Mouse (Mus musculus) C2C12 (cell line): ENCODE measurements around the gene Sprr2a2.
"Not testable (repeated sequence)": the region's sequence is repeated elsewhere in the genome, so short reads cannot be mapped to it uniquely, and the experiment has no call there.

Experiments used
- CTCF ChIP-seq: IDR thresholded peaks from one replicate; pipeline ENCODE4 v1.5.1; 2011; ENCODE audit not compliant: control insufficient read depth, insufficient read depth, insufficient read length
- MAX ChIP-seq: IDR thresholded peaks from one replicate; pipeline ENCODE4 v1.6.1; 2011; ENCODE audit warnings: mild to moderate bottlenecking, control low read depth

GRCm38 (mm10) chr3:92212059-92212458 is 3.7 kb upstream of the Sprr2a2 start:
- not testable (repeated sequence) for TF ChIP-seq CTCF, MAX
